Mouse (Mus musculus): ENCODE data around the gene Map1s.

Gene Map1s

DNA sequence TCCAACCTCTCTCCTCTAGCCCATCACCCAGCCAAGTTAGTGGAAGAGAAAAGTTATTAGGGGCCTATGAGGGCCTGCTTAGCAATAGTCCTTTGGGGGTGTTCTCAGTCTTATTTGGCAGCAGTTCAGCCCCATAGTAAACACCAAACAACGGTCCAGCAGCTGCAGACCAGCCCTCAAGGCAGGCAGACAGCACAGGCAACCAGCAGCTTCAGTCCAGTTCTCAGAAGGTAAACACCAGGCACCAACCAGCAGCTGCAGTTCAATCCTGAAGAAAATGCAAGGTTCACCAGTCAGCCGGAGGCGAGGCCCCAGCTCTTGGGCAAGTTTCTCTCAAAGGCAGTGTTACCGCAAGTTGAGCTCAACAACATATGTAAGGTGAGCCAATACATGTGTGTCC, 27.3 kb downstream of the Map1s start:
- DNase-seq (ENCODE audit: inconsistent age in 2 of 2, low spot score in 1 of 2) = no peak

GRCm38 (mm10) chr8:70934786-70935185, 29.1 kb downstream of the Map1s start:
- DNase-seq (ENCODE audit: inconsistent age in 2 of 2, low spot score in 1 of 2) = no peak

GRCm38 (mm10) chr8:70937200-70937599, 31.5 kb downstream of the Map1s start:
- DNase-seq (ENCODE audit: inconsistent age in 2 of 2, low spot score in 1 of 2) = no peak

DNA sequence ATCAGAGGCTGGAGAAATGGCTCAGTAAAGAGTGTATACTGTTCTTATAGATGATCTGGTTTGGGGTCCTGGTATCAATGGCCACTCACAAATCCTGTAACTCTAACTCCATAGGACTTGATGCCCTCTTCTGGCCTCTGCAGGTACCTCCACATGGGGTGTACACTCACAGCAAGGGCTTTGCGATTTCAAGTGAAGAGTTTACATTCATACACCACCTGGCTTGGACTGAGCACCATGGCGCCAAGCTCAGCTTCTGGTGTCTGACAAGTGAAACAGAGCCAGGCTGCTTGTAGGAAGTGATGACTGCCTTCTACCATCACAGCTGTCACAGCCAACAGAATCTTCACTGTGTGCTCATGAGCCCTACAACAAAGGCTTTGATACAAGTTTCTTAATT, 35.7 kb downstream of the Map1s start:
- no peak for DNase-seq (ENCODE audit: inconsistent age in 2 of 2, low spot score in 1 of 2)

GRCm38 (mm10) chr8:70943187-70943586, 37.5 kb downstream of the Map1s start:
- DNase-seq (ENCODE audit: inconsistent age in 2 of 2, low spot score in 1 of 2) = no peak

- no peak for DNase-seq (ENCODE audit: inconsistent age in 2 of 2, low spot score in 1 of 2)
These were observed 44.1 kb downstream of the Map1s start for GRCm38 (mm10) chr8:70949847-70950246.

DNA sequence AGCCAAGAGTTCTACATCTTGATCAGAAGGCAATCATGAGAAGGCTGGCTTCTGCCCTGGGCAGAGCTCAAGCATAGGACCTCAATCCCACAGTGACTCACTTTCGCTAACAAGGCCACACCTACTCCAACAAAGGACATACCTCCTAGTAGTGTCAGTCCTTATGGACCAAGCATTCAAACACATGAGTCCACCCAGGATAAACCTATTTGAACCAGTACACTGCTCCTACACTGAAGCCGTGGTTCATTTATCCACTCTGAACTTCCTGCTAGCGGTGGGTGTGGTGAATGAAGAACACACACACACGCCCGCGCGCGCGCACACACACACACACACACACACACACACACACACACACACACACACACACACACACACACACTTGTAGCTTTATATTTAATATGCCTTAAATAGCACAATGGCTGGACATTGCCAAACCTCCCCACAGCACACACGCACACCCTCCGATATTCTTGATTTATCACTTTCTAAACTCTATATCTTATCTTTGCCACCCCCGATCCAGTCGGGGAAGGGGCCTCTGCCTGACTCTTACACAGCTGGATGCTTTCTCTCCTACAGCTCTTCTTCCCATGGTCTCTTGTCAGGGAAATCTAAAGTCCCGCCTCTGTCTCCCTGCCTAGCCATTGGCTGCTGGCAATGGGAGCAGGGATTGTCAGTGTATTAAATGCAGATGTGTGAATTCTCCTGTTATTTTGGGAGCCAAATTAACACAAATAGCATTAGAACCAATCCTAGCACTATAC, 55.2 kb downstream of the Map1s start:
- DNase-seq (ENCODE audit: inconsistent age in 2 of 2, low spot score in 1 of 2) = no peak

DNA sequence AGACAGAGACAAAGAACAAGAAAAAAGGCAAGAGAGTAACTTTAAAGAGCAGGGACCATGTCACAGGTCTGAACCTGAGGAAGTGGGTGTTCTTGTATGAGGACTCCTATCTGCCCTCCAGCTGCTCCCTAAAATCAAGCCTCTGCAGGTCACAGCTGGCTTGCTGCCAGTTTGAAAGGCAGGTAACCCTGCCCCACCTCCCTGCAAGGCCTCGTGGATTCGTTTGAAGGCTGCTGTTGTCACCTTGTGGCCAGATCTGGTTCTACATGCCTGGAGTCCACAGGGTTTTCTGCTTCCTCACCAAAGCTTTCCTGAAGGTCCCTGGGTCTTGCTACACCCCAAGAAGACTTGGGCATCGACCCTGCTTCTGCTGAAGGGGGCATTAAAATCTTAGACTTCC, 58.4 kb downstream of the Map1s start:
- peak; percentile 8 to 47 for DNase-seq (ENCODE audit: inconsistent age in 2 of 2, low spot score in 1 of 2)

DNA sequence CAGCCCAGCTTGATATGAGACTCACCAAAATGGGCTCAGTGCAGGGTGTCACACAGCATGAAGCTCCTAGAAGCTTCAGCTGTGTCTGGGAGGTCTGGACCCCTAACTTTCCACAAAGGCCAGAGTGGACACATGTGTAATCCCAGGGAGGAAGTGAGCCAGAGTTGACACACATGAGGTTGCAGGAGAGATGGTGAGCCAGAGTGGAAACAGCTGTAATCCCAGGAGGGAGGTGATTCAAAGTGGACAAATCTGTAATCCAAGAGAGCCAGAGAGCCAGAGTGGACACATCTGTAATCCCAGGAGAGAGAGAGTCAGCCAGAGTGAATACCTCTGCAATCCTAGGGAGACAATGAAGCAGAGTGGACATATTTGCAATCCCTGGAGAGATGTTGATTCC, 59.1 kb downstream of the Map1s start:
- no peak for DNase-seq (ENCODE audit: inconsistent age in 2 of 2, low spot score in 1 of 2)

All from adrenal gland, adult (tissue).